Mouse (Mus musculus) ZHBTc4 (cell line): ENCODE measurements around the gene Vasn.

Source experiments
- DNase-seq: peaks from one replicate; pipeline ENCODE4 v3.0.0-alpha.2; 2011; ENCODE audit warnings: low read depth, low spot score

Vasn gene

DNA sequence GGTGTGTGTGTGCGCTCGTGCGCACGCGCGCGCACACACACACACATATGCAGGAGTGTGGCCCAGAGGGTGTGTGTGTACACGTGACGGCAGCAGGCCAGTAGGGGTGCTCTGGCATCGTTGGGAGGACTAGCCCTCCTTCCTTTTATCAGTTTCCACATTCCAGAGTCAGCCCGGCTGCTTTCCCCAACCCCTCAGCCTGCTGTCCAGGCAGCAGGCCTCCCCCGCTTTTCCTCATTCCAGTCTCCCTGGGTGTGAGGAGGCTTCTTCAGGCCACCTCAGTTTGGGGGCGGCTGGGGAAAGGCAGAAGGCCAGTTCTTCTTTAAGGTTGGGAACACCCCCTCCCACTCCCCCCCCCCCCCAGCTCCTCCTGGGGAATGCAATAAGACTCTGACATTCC lies 2.4 kb downstream of the Vasn start:
- peak; percentile 65 for DNase-seq

GRCm38 (mm10) chr16:4642937-4643336 lies 3.2 kb downstream of the Vasn start:
- DNase-seq = no peak

DNA sequence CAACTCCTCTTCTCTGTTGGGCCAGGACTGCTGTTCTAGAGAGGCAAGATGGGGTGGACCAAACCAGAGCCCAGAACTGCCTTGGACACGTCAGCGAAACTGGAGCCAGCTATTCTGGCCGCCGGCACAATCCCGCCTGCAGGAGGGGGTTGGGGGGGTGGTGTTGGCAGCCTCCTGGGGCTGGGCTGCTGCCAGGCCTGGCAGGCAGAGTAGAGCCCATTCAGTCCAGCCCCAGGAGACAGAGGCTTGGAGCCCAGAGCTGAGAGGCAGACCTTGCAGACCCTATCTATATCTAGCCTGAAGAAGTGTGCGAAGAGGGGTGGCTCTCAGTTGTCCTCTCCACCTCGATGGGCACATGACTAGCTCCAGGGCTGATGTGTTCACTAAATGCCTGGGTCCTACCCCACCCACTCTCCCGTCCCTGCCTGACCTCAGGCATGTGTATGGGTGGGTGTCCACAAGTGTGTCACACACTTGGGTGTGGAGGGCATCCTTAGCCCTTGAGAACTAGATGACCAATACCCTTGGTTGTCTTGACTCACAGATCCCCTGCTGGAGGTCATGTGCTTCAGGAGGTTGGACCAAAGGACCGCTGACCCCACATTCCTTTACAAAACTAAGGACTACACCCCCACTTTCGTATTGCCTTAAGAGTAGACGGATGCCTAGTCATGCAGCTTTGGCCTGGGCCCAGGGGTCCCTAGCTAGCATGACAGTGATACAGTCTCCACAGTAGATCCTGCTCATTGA lies 4.1 kb downstream of the Vasn start:
- DNase-seq = no peak

- no peak for DNase-seq
Observed at GRCm38 (mm10) chr16:4645867-4646266, 6.1 kb downstream of the Vasn start.

GRCm38 (mm10) chr16:4646831-4647230 lies 7.1 kb downstream of the Vasn start:
- DNase-seq = no peak

GRCm38 (mm10) chr16:4647651-4648141 lies 8.0 kb downstream of the Vasn start:
- no peak for DNase-seq

- DNase-seq = peak; percentile 75
Observed at GRCm38 (mm10) chr16:4648416-4649023, 8.8 kb downstream of the Vasn start.

GRCm38 (mm10) chr16:4649211-4649610 lies 9.5 kb downstream of the Vasn start:
- DNase-seq = no peak

GRCm38 (mm10) chr16:4649692-4650091 lies 10.0 kb downstream of the Vasn start:
- DNase-seq = no peak

- DNase-seq = no peak
Observed at GRCm38 (mm10) chr16:4650161-4650560, 10.4 kb downstream of the Vasn start.

- no peak for DNase-seq
Observed at GRCm38 (mm10) chr16:4651081-4651480, 11.3 kb downstream of the Vasn start.

DNA sequence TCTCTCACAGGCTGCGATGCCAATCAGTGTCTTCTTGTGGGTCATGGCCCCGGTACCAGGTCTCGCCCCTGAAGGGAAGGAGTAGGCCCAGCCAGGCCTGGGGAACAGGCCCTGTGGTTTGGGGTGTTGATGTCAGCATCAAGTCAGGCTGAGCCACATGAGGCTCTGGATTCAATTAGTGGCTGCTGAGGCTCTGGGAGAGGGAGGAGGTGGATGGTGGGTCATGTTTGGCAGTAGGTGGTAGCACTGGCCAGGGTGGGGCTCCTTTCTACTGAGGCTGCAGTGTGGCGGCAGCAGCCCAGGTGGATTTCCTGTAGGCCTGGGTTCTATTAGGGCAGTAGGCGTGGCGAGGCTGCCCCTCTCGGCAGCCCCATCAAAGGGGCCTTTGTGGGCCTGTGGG lies 11.9 kb downstream of the Vasn start:
- no peak for DNase-seq

- DNase-seq = no peak
Observed at GRCm38 (mm10) chr16:4652707-4653416, 13.1 kb downstream of the Vasn start.

DNA sequence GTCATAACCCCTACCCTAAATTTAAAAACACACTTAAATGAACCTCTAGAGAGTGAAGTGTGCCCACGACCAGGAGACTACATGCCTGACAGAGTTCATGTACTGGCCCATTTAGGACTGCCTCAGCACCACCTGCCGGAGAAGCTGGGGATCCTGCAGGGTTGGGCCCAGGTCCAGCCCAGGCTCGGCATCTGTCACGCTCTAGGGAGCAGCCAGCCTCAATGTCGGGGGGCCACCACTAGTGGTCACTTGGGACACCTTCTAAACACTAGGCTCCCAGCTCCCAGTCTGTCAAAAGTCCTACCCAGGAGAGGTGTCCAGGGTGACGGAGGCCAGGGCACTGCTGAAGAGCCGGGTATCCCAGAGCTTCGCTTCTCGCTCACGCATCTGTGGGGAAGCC lies 15.0 kb downstream of the Vasn start:
- no peak for DNase-seq

DNA sequence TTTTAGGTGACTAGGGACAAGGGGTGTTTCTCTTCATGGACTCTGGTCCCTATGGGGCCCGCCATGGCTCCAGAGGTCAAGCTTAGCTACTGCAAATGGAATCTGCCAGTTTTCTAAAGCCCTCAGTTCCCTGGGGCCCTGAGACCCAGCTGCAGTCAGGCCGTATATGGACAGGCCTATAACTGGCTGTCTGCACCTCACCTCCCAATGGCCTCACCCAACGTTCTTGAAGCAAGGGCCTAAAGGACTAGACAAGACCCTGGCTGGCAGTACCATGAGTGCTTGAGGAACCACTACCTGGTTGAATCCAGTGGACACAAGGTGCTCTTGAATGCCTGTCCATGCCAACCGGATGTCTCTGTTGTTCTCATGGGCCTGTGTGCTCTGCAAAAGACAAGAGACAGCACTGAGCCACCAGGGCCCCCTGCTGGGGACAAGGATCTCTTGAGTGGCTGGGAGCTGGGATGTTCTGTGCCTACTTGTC lies 15.6 kb downstream of the Vasn start:
- DNase-seq = no peak

- DNase-seq = peak; percentile 43
Observed at GRCm38 (mm10) chr16:4655764-4656570, 16.2 kb downstream of the Vasn start.

DNA sequence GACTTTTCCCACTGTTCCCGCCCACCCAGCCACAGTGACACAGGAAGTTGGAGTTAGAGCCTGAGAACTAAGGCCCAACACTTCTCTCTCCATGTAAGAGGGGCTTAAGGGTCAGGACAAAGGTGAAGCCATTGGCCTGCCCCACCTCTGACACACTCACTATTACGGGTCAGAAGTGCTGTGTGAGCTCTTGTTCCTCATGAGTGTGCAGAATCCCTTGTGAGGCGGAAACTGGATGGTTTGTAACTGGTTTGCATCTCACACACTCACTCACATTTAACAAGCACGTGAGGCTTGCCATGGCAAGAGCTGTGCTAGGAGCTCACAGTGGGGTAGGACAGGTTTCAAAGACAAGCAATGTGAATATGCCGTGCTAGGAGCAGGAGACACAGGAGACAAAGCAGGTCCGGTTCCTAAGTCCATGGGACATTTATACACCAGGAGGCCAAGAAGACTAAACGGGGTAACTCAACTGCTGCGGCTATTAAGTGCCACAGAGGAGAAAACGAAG lies 16.9 kb downstream of the Vasn start:
- DNase-seq = no peak

DNA sequence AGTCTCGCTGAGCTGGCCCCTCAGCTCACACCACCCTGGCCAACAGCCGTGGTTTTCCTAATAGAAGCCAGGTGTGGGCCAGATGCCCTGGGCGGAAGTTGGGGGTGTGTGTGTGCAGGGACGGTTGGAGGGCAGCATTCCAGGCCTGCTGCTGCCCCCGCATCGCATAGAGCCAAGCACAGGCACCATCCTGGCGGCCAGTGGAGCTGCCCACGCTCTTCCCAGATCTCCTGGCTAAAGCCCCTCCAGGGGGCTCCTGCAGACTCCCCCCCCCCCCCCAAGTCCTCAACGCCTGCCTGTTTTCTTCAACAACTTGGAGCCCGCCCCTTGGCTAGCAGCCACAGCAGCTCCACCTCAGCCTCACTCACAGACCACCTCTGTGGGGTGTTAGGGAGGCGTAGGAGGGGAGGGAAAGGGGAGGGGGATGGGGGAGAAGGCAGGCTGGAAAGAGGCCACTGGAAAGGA lies 19.1 kb downstream of the Vasn start:
- DNase-seq = peak; percentile 12

DNA sequence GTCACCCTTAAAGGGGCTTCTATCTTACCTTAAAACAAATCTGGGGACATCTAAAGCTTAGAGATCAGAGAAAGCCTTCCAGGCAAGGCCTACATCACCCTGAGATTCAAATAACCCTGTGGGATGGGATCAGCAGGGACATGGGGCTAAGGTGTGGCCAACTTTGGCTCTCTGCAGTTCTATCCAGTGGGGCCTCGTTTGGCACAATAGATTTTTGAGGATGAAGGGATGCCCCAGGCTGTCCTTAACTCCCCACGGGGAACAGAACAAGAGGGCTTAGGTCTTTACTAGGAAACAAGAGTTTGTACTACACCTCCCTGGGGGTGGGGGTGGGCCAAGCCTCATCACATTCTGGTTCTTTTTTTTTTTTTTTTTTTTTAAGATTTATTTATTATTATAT lies 19.6 kb downstream of the Vasn start:
- DNase-seq = no peak

GRCm38 (mm10) chr16:4661605-4662004 lies 21.9 kb downstream of the Vasn start:
- no peak for DNase-seq

- DNase-seq = peak; percentile 60
Observed at GRCm38 (mm10) chr16:4663806-4664205, 24.1 kb downstream of the Vasn start.
